Comparison of ENCODE assay signal across 8 mouse cellular contexts in genomic region chr7:43422995-43423617, GRCm38 (mm10). TPM values are rescaled to one million over a fixed set of nuclear protein-coding genes. Genes with fewer than 3 reads are reported as not detected.
DNase-seq lines count a peak whose midpoint lies in the region; ATAC-seq lines count a peak whose summit lies in the region.

No protein-coding gene starts in this region.

- ATAC-seq in hindbrain, embryonic 16.5 days, result peak; percentile 97

- H3K27me3 ChIP-seq in hindbrain, embryonic 16.5 days (replicated peaks; ENCODE audit: control insufficient read depth, insufficient read depth, low read length), result no peaks in the 10 kb centered on the region

- peak overlapping the region; percentile 1; the same call in 1 of the 2 replicates for H3K4me3 ChIP-seq in hindbrain, embryonic 16.5 days (ENCODE audit: low read length)

- H3K9ac ChIP-seq in hindbrain, embryonic 16.5 days (ENCODE audit: low read depth, low read length), result no peak overlapping the region

- H3K36me3 ChIP-seq in hindbrain, embryonic 16.5 days (ENCODE audit: control insufficient read depth, insufficient read depth, low read length), result no peaks in the 10 kb centered on the region

- H3K9me3 ChIP-seq in hindbrain, embryonic 16.5 days (ENCODE audit: control insufficient read depth, low read length), result no peaks in the 10 kb centered on the region

- no peaks in the 10 kb centered on the region for H3K4me1 ChIP-seq in hindbrain, embryonic 16.5 days (ENCODE audit: control insufficient read depth, insufficient read depth, low read depth, low read length)

- 18% methylated on average over 11 of the region's 11 CpGs for WGBS in hindbrain, embryonic 16.5 days

- peak; percentile 85 for DNase-seq in R1 (ENCODE audit: low read depth, low spot score)
- peak; percentile 84 for DNase-seq in cerebellum, postnatal 36 days
- peak; percentile 83 for DNase-seq in gastrocnemius, adult 18-20 months (ENCODE audit: low spot score)
- DNase-seq in left cerebral cortex, adult 11 months (ENCODE audit: low spot score), result peak; percentile 48
- DNase-seq in lung, postnatal 4 days, result peak; percentile 79 to 88
- DNase-seq in right cerebral cortex, adult 18-20 months, result peak; percentile 75
- peak; percentile 76 for DNase-seq in urinary bladder, adult 2 months (ENCODE audit: low spot score)

- H3K27ac ChIP-seq in hindbrain, embryonic 16.5 days (ENCODE audit: low read depth, low read length), result no peak overlapping the region

- H3K4me2 ChIP-seq in hindbrain, embryonic 16.5 days (ENCODE audit: low read length), result peak overlapping the region; percentile 33

RNA-seq across cellular contexts. Expression of gene Lim2, which starts 4.4 kb away (rescaled TPM):
- total RNA-seq in gastrocnemius, adult 18-20 months (2021), result not detected
- polyA plus RNA-seq in hindbrain, embryonic 16.5 days (2015; fragmentation: Nextera tagmentation; extraction: Ambion mirVana), result not detected in 2 replicates
- not detected in 2 replicates for polyA plus RNA-seq in urinary bladder, adult 2 months (2012; rRNA removed)

RNA-seq across cellular contexts. Expression of gene Nkg7, which starts 13.8 kb away (rescaled TPM):
- total RNA-seq in gastrocnemius, adult 18-20 months (2021), result not detected
- 0.45 TPM in 2 replicates for polyA plus RNA-seq in hindbrain, embryonic 16.5 days (2015; fragmentation: Nextera tagmentation; extraction: Ambion mirVana)
- 4.0 and 4.4 TPM in 2 replicates for polyA plus RNA-seq in urinary bladder, adult 2 months (2012; rRNA removed)

RNA-seq across cellular contexts. Expression of gene Siglecg, which starts 15.1 kb away (rescaled TPM):
- not detected for total RNA-seq in gastrocnemius, adult 18-20 months (2021)
- polyA plus RNA-seq in hindbrain, embryonic 16.5 days (2015; fragmentation: Nextera tagmentation; extraction: Ambion mirVana), result not detected in 2 replicates
- polyA plus RNA-seq in urinary bladder, adult 2 months (2012; rRNA removed), result 2.0 TPM in 2 replicates

RNA-seq across cellular contexts. Expression of gene Cldnd2, which starts 17.5 kb away (rescaled TPM):
- not detected for total RNA-seq in gastrocnemius, adult 18-20 months (2021)
- polyA plus RNA-seq in hindbrain, embryonic 16.5 days (2015; fragmentation: Nextera tagmentation; extraction: Ambion mirVana), result not detected in 2 replicates
- not detected in 2 replicates for polyA plus RNA-seq in urinary bladder, adult 2 months (2012; rRNA removed)

RNA-seq across cellular contexts. Expression of gene Etfb, which starts 20.8 kb away (rescaled TPM):
- 100 to 1,000 TPM; 282 to 331 TPM for total RNA-seq in gastrocnemius, adult 18-20 months (2021)
- polyA plus RNA-seq in hindbrain, embryonic 16.5 days (2015; fragmentation: Nextera tagmentation; extraction: Ambion mirVana), result 140 and 142 TPM in 2 replicates
- 244 and 246 TPM in 2 replicates for polyA plus RNA-seq in urinary bladder, adult 2 months (2012; rRNA removed)
